Mouse (Mus musculus): ENCODE data around the gene Mb21d2.

The Mb21d2 gene

GRCm38 (mm10) chr16:28902620-28903565 is 26.6 kb downstream of the Mb21d2 start:
- DNase-seq (ENCODE audit: low read depth) = no peak

- DNase-seq (ENCODE audit: low read depth) = no peak
These were observed 30.3 kb downstream of the Mb21d2 start for GRCm38 (mm10) chr16:28899161-28899540.

GRCm38 (mm10) chr16:28898509-28899160 is 30.8 kb downstream of the Mb21d2 start:
- no peak for DNase-seq (ENCODE audit: low read depth)

GRCm38 (mm10) chr16:28896571-28896970 is 32.9 kb downstream of the Mb21d2 start:
- no peak for DNase-seq (ENCODE audit: low read depth)

- no peak for DNase-seq (ENCODE audit: low read depth)
These were observed 34.6 kb downstream of the Mb21d2 start for GRCm38 (mm10) chr16:28894872-28895271.

GRCm38 (mm10) chr16:28893266-28893665 is 36.2 kb downstream of the Mb21d2 start:
- DNase-seq (ENCODE audit: low read depth) = no peak

- no peak for DNase-seq (ENCODE audit: low read depth)
These were observed 43.2 kb downstream of the Mb21d2 start for GRCm38 (mm10) chr16:28886201-28886745.

GRCm38 (mm10) chr16:28885474-28885873 is 44.0 kb downstream of the Mb21d2 start:
- DNase-seq (ENCODE audit: low read depth) = no peak

- no peak for DNase-seq (ENCODE audit: low read depth)
These were observed 44.8 kb downstream of the Mb21d2 start for GRCm38 (mm10) chr16:28884661-28885060.

GRCm38 (mm10) chr16:28883649-28884048 is 45.8 kb downstream of the Mb21d2 start:
- DNase-seq (ENCODE audit: low read depth) = no peak

- DNase-seq (ENCODE audit: low read depth) = no peak
These were observed 46.6 kb downstream of the Mb21d2 start for GRCm38 (mm10) chr16:28882687-28883428.

- DNase-seq (ENCODE audit: low read depth) = no peak
These were observed 47.7 kb downstream of the Mb21d2 start for GRCm38 (mm10) chr16:28881787-28882186.

GRCm38 (mm10) chr16:28880756-28881155 is 48.7 kb downstream of the Mb21d2 start:
- no peak for DNase-seq (ENCODE audit: low read depth)

GRCm38 (mm10) chr16:28880307-28880681 is 49.2 kb downstream of the Mb21d2 start:
- DNase-seq (ENCODE audit: low read depth) = no peak

- DNase-seq (ENCODE audit: low read depth) = no peak
These were observed 49.7 kb downstream of the Mb21d2 start for GRCm38 (mm10) chr16:28879636-28880306.

- no peak for DNase-seq (ENCODE audit: low read depth)
These were observed 52.3 kb downstream of the Mb21d2 start for GRCm38 (mm10) chr16:28877162-28877662.

GRCm38 (mm10) chr16:28873404-28873895 is 56.0 kb downstream of the Mb21d2 start:
- no peak for DNase-seq (ENCODE audit: low read depth)

- no peak for DNase-seq (ENCODE audit: low read depth)
These were observed 58.6 kb downstream of the Mb21d2 start for GRCm38 (mm10) chr16:28870860-28871259.

GRCm38 (mm10) chr16:28870456-28870855 is 59.0 kb downstream of the Mb21d2 start:
- no peak for DNase-seq (ENCODE audit: low read depth)

GRCm38 (mm10) chr16:28868864-28869263 is 60.6 kb downstream of the Mb21d2 start:
- no peak for DNase-seq (ENCODE audit: low read depth)

- no peak for DNase-seq (ENCODE audit: low read depth)
These were observed 62.7 kb downstream of the Mb21d2 start for GRCm38 (mm10) chr16:28866584-28867295.
